In the genomic region with DNA sequence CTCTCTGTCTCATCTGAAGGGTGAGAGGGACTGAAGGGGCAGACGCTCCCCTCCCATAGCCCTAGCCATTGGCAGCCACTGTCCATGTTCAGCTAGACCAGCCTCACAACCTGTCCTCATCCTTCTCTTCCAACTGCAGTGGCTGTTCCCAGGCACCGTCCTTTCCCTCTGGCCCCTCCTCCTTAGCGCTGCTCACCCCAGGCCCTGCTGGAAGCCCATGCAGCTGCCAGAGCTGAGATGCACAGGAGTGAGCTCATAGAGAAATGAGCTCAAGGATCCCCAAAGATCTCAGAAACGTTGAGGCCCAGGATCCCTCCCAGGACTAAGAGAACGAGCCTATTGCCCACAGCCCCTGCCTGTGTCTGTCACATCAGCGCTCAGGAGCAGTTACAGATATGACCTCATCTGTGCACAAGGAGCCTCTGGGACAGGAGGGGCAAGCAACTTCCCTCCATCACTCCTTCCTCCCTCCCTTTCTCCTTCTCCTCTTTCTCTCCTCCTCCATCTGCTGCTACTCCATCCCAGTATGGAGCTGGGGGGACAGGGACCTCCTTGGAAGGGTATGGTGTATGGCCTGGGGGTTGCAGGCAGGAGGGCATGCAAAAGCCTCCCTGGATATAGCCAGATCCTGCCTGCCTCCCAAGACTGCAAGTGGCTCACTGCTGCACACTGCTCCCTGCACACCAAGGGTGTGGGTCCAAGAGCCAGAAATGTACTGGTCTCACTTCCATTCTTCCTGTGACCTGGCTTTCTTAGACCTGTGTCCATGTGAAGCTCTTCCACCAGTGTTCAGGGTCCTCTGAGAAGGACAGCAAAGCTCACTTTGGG, we compare ENCODE assay signal across 15 mouse cellular contexts.
DNase-seq lines count a peak whose midpoint lies in the region; ATAC-seq and TF ChIP-seq lines count a peak whose summit lies in the region.
"Had no signal": no experiment of that assay in that cellular context is flagged by ENCODE, and none has a peak within 500 bp of the region (broad histone marks: within the 10 kb centered on the region; RNA-seq: fewer than 3 reads in every experiment).

No protein-coding gene starts in this region.

- no peak for TF ChIP-seq CTCF in gastrocnemius, adult 2 months (IDR thresholded peaks at IDR 0.05)
- no peak for TF ChIP-seq CTCF in heart, postnatal 0 days (IDR thresholded peaks at IDR 0.05; ENCODE audit: low read depth)

- H3K36me3 ChIP-seq in heart, postnatal 0 days (replicated peaks; ENCODE audit: control insufficient read depth, insufficient read depth, low read length): no peaks in the 10 kb centered on the region
- H3K36me3 ChIP-seq in megakaryocyte, embryonic 14.5 days (replicated peaks; ENCODE audit: low read length): no peaks in the 10 kb centered on the region

- no peak overlapping the region for H3K4me2 ChIP-seq in heart, postnatal 0 days (ENCODE audit: low read depth, low read length)

- H3K27me3 ChIP-seq in heart, postnatal 0 days (ENCODE audit: control insufficient read depth, insufficient read depth, low read length): no peaks in the 10 kb centered on the region
- peaks cover 41% of the 10 kb centered on the region for H3K27me3 ChIP-seq in megakaryocyte, embryonic 14.5 days (replicated peaks)

- H3K27ac ChIP-seq in gastrocnemius, adult 2 months: peak overlapping the region; percentile 53
- peak overlapping the region; percentile 36; the same call in 1 of the 2 replicates for H3K27ac ChIP-seq in heart, postnatal 0 days (ENCODE audit: low read depth)
- H3K27ac ChIP-seq: liver, embryonic 14.5 days had no signal

- WGBS in heart, postnatal 0 days: 53% methylated on average over 6 of the region's 6 CpGs

- H3K9ac ChIP-seq in heart, postnatal 0 days (replicated peaks; ENCODE audit: low read depth, low read length): no peak overlapping the region
- H3K9ac ChIP-seq: liver, embryonic 14.5 days had no signal

- no peak for TF ChIP-seq EP300 in heart, postnatal 0 days (IDR thresholded peaks at IDR 0.05; ENCODE audit: low read depth)

- ATAC-seq in heart, postnatal 0 days (ENCODE audit: insufficient read depth, low read depth): 0 out of 2 replicates have a peak, but pooled peaks have one; percentile 10
- ATAC-seq in megakaryocyte, adult 5-6 weeks (ENCODE audit: poor library complexity, severe bottlenecking): no peak
- ATAC-seq: forebrain, embryonic 14.5 days; midbrain, embryonic 16.5 days had no signal

- H3K4me1 ChIP-seq in heart, postnatal 0 days (ENCODE audit: control insufficient read depth, insufficient read depth): peaks cover 16% of the 10 kb centered on the region
- H3K4me1 ChIP-seq in megakaryocyte, embryonic 14.5 days: peaks cover 30% of the 10 kb centered on the region

- H3K4me3 ChIP-seq in gastrocnemius, adult 2 months: no peak overlapping the region
- no peak overlapping the region for H3K4me3 ChIP-seq in heart, postnatal 0 days (ENCODE audit: low read depth, low read length)
- H3K4me3 ChIP-seq in megakaryocyte, embryonic 14.5 days (replicated peaks): peak overlapping the region; percentile 67
- H3K4me3 ChIP-seq: erythroblast, embryonic 14.5 days had no signal

- no peak for DNase-seq in gastrocnemius, adult 2 months
- no peak for DNase-seq in gastrocnemius, adult 8-10 months (ENCODE audit: low spot score in 2 of 2)
- DNase-seq in heart, postnatal 0 days (ENCODE audit: low spot score): no peak
- DNase-seq in heart, adult 8-10 months (ENCODE audit: low spot score): no peak
- DNase-seq in yolk sac, embryonic 10.5 days (ENCODE audit: low spot score): no peak
- no peak for DNase-seq in embryo, embryonic 11 days
- DNase-seq: cerebellum, adult 18-20 months; gastrocnemius, postnatal 25 days; right cerebral cortex, postnatal 25 days had no signal

- H3K9me3 ChIP-seq in heart, postnatal 0 days (replicated peaks; ENCODE audit: control insufficient read depth, low read length): 0 out of 2 replicates have a peak, but pooled peaks cover 4% of the 10 kb centered on the region
- peaks cover 12% of the 10 kb centered on the region for H3K9me3 ChIP-seq in megakaryocyte, embryonic 14.5 days

- intact Hi-C loops in gastrocnemius, adult 2 months (cut with DNase I): no loop called here
